Mouse (Mus musculus) C2C12 (cell line): ENCODE data around the gene Gas2l2.

Experiments used
- CEBPB ChIP-seq: IDR thresholded peaks from one replicate; pipeline ENCODE4 v1.6.1; 2011; ENCODE audit warnings: low read depth, mild to moderate bottlenecking, control low read depth, moderate library complexity
- CTCF ChIP-seq: IDR thresholded peaks from one replicate; pipeline ENCODE4 v1.5.1; 2011; ENCODE audit not compliant: control insufficient read depth, insufficient read depth, insufficient read length
- MAX ChIP-seq: IDR thresholded peaks from one replicate; pipeline ENCODE4 v1.6.1; 2011; ENCODE audit warnings: mild to moderate bottlenecking, control low read depth
- MYOD1 ChIP-seq: IDR thresholded peaks from one replicate; pipeline ENCODE4 v1.6.1; 2011; ENCODE audit warnings: low read depth; ENCODE audit not compliant: control insufficient read depth, insufficient read length
- MYOG ChIP-seq: IDR thresholded peaks from one replicate; pipeline ENCODE4 v1.6.1; 2011; ENCODE audit not compliant: control insufficient read depth, insufficient read length; ENCODE audit errors: extremely low read depth

GRCm38 (mm10) chr11:83454548-83454947 lies 25.3 kb upstream of the Gas2l2 start:
- no peak for TF ChIP-seq CTCF
- no peak for TF ChIP-seq MAX
- TF ChIP-seq CEBPB, result no peak
- no peak for TF ChIP-seq MYOG
- no peak for TF ChIP-seq MYOD1
